Mouse (Mus musculus): ENCODE data around the gene Farp1. TPM values are rescaled to one million over a fixed set of nuclear protein-coding genes. Genes with fewer than 3 reads are reported as not detected.

Gene Farp1
- polyA plus RNA-seq, 1 experiment from 2014 or later, result 10.8 TPM

DNA sequence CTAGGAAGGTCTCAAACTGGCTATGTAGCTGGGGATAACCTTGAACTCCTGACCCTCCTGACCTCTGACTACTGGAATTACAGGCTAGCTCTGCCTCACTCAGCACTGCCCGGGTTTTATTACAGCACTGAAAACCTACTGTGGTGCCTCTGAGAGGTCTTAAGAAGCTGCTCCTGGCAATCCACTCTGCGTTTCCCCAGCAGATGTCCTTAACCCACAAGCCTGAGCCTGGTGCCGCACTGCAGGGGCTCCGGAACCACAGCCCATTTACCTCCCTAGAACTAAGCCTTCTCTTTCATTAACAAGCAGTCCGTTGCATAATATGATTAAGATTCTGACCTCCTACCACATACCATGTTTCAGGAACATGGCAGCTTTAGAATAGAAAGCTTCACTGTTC, 281.1 kb downstream of the Farp1 start:
- Histone ChIP-seq H3K27ac (peak overlapping the region; percentile 61), H3K4me3 (no peak overlapping the region), H3K4me1 (replicated peaks) (peaks cover 73% of the 10 kb centered on the region), H3K27me3 (no peaks in the 10 kb centered on the region), H3K4me2 (no peak overlapping the region), H3K9ac (no peak overlapping the region), H3K9me3 (replicated peaks) (no peaks in the 10 kb centered on the region), H3K36me3 (no peaks in the 10 kb centered on the region)
- WGBS, result 60% methylated on average over 5 of the region's 5 CpGs
- no peak for ATAC-seq (replicated peaks; ENCODE audit: insufficient number of reproducible peaks, insufficient read depth, low FRiP score, low read depth)

DNA sequence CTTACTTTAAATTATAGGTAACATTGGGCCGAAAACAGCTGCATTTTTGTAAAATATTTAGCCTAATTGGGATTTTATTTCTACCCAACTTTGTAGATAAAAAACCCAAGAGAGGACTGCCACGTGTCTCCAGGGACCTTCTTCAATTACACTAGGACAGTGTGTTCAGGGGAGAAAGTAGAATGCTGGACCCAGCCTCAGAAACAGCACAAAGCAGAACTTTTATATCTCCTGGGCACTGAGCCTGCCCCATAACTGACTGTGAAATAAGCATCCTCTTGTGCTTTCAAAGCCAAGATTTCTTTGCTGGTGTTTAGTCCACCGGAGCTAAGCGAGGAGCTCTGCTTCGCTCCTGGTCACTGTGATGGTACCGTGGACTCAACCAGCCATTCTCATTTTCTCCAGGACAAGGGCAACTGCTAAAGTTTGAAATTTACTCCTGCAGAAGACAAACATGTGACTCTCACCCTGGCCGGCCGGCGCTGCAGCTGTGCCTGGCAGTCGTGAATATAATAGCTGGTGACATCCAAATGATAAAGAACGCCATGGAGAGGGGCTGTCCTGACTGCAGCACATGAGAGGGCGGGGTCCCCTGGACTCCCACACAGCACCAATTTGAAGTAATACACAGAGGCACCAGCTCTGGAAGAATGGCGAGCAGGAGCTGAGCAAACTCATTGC, 281.8 kb downstream of the Farp1 start:
- Histone ChIP-seq H3K4me3 (no peak overlapping the region), H3K27ac (peak overlapping the region; percentile 61), H3K9ac (no peak overlapping the region; the same call in 1 of the 2 replicates), H3K36me3 (no peaks in the 10 kb centered on the region), H3K4me1 (replicated peaks) (peaks cover 71% of the 10 kb centered on the region), H3K4me2 (peak overlapping the region; percentile 25; the same call in 1 of the 2 replicates), H3K9me3 (replicated peaks) (no peaks in the 10 kb centered on the region), H3K27me3 (no peaks in the 10 kb centered on the region)
- WGBS, result 42% methylated on average over 13 of the region's 13 CpGs
- 0 out of 2 replicates have a peak, but pooled peaks have one; percentile 13 for ATAC-seq (replicated peaks; ENCODE audit: insufficient number of reproducible peaks, insufficient read depth, low FRiP score, low read depth)

DNA sequence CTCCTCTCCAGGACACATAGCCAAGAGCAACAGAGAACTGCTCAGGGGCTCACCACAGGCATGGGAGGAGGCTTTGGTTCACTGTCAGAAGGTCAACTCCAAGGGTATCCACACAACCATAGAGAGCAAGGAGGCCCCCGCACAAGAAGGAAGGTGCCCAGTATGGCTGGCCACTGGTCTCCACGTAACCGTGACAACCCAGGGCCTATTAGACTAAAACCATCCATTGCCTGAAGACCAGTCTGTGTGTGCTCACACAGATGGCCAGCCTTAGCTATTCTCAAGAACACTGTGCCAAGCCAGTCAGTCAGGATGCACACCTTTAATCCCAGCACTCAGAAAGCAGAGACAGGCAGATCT, 282.3 kb downstream of the Farp1 start:
- no peaks in the 10 kb centered on the region for H3K36me3 ChIP-seq
- peak overlapping the region; percentile 61 for H3K27ac ChIP-seq
- H3K4me2 ChIP-seq, result peak overlapping the region; percentile 25; the same call in 1 of the 2 replicates
- no peaks in the 10 kb centered on the region for H3K27me3 ChIP-seq
- H3K4me3 ChIP-seq, result no peak overlapping the region
- no peaks in the 10 kb centered on the region for H3K9me3 ChIP-seq (replicated peaks)
- ATAC-seq (replicated peaks; ENCODE audit: insufficient number of reproducible peaks, insufficient read depth, low FRiP score, low read depth), result 0 out of 2 replicates have a peak, but pooled peaks have one; percentile 1
- H3K9ac ChIP-seq, result no peak overlapping the region; the same call in 1 of the 2 replicates
- 79% methylated on average over 3 of the region's 3 CpGs for WGBS
- H3K4me1 ChIP-seq (replicated peaks), result peaks cover 71% of the 10 kb centered on the region

DNA sequence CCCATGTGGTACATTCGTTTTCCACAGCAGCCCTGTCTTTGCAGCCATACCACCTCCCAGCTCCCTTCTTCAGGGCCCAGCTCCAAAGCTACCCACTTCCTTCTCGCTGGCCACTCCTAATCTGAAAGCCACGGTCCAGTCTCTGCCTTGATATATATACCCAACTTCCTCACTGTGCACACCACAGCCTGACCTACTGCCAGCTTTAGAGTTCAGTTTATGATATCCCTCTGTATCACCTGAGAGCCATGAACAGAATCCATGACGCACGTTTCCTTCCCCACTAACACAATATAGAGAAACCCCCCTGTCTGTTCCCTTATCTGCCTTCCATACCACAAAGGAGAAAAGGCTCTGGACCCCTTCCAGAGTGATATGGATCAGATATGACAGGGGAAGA, 283.4 kb downstream of the Farp1 start:
- ATAC-seq (replicated peaks; ENCODE audit: insufficient number of reproducible peaks, insufficient read depth, low FRiP score, low read depth), result 0 out of 2 replicates have a peak, but pooled peaks have one; percentile 20
- H3K9ac ChIP-seq, result no peak overlapping the region
- H3K4me3 ChIP-seq, result no peak overlapping the region
- no peaks in the 10 kb centered on the region for H3K27me3 ChIP-seq
- H3K9me3 ChIP-seq (replicated peaks), result no peaks in the 10 kb centered on the region
- 36% methylated on average over 5 of the region's 5 CpGs for WGBS
- H3K36me3 ChIP-seq, result no peaks in the 10 kb centered on the region
- H3K4me2 ChIP-seq, result no peak overlapping the region
- H3K4me1 ChIP-seq (replicated peaks), result peaks cover 71% of the 10 kb centered on the region
- peak overlapping the region; percentile 17; the same call in 1 of the 2 replicates for H3K27ac ChIP-seq

DNA sequence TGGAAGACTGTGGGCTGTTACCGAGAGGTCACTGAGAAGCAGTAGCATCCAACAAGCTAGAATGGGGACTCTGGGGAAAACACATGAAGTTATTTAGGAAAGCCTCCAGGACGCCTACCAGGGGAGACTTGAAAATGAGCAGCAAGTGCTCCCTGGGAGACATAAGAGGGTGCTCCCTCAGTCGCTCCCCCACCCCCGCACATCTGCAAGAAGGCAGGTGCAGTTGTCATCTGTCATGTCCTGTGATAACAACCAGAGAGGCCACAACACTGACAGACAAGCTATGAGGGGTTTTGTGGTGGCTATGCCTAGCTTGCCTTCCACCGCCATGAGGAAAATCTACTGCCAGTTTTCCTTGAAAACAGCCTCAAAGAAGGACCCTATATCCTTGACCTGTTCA, 287.1 kb downstream of the Farp1 start:
- Histone ChIP-seq H3K36me3 (no peaks in the 10 kb centered on the region), H3K27ac (0 out of 2 replicates have a peak overlapping the region, but pooled peaks have one; percentile 12), H3K9me3 (replicated peaks) (no peaks in the 10 kb centered on the region), H3K4me2 (no peak overlapping the region), H3K9ac (no peak overlapping the region), H3K27me3 (no peaks in the 10 kb centered on the region), H3K4me3 (no peak overlapping the region), H3K4me1 (replicated peaks) (peaks cover 63% of the 10 kb centered on the region)
- 57% methylated on average over 5 of the region's 5 CpGs for WGBS
- no peak for ATAC-seq (replicated peaks; ENCODE audit: insufficient number of reproducible peaks, insufficient read depth, low FRiP score, low read depth)

DNA sequence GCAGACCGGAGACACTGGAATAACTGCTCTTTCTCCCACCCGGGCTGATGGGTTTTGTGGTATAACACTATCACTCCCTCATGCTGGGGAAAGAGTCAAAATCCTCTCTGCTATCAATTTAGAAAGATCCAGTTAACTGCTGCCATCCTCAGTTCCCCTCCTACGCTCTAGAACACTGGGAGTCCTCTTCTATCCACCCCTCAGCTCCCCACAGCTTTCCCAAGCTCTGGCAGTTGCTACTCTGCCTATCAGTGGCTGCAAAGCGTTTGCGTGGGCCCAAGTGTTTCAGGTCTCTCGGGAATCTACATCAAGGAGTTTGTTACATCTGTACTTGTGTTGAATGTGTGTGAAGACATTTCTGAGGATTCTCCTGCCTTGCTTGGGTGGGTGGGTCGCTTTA, 287.6 kb downstream of the Farp1 start:
- no peaks in the 10 kb centered on the region for H3K9me3 ChIP-seq (replicated peaks)
- no peak overlapping the region for H3K9ac ChIP-seq
- WGBS, result 48% methylated on average over 7 of the region's 7 CpGs
- H3K27me3 ChIP-seq, result no peaks in the 10 kb centered on the region
- no peak overlapping the region for H3K4me2 ChIP-seq
- H3K27ac ChIP-seq, result 0 out of 2 replicates have a peak overlapping the region, but pooled peaks have one; percentile 12
- no peak overlapping the region for H3K4me3 ChIP-seq
- peaks cover 65% of the 10 kb centered on the region for H3K4me1 ChIP-seq (replicated peaks)
- no peaks in the 10 kb centered on the region for H3K36me3 ChIP-seq
- ATAC-seq (replicated peaks; ENCODE audit: insufficient number of reproducible peaks, insufficient read depth, low FRiP score, low read depth), result no peak

DNA sequence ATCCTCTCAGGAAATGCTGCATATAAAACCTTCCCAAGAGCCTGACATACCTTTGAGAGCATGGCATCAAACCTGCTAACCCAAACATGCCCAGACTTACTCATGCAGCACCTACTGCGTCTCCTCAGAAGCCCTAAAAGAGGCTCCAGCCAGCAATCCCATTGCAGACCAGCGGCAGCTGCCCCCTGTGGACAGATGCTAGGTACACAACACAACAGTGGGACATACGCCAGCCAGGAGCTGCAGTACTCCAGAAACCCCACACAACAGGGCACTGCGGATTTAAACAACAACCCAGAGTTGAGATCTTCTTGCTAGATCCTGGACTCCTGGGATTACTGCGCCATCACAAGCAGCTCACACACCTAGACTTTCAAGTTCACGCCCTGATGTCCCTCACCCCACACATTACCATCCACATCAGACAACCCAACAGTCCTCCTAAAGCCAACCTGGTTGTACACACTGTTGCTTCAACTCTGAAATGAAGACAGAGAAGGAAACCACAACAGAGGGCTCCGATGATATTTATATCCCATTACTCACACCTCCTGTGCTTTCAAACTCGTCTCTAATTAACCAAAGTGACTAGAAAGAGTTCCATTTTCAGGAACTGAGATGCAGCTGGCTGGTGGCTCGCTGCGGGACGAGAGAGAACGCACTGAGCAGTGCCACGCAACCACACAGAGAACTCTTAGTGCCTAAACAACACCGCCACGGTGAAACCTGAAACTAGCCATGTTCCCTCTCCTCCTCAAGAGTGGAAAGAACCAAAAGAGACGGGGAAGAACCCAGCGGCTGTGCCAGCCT, 289.7 kb downstream of the Farp1 start:
- WGBS, result 67% methylated on average over 17 of the region's 17 CpGs
- Histone ChIP-seq H3K4me3 (no peak overlapping the region), H3K27ac (peak overlapping the region; percentile 18; the same call in 1 of the 2 replicates), H3K27me3 (no peaks in the 10 kb centered on the region), H3K36me3 (no peaks in the 10 kb centered on the region), H3K9ac (no peak overlapping the region), H3K4me1 (replicated peaks) (peaks cover 65% of the 10 kb centered on the region), H3K9me3 (replicated peaks) (no peaks in the 10 kb centered on the region), H3K4me2 (no peak overlapping the region; the same call in 1 of the 2 replicates)
- no peak; the same call in 1 of the 2 replicates for ATAC-seq (replicated peaks; ENCODE audit: insufficient number of reproducible peaks, insufficient read depth, low FRiP score, low read depth)

DNA sequence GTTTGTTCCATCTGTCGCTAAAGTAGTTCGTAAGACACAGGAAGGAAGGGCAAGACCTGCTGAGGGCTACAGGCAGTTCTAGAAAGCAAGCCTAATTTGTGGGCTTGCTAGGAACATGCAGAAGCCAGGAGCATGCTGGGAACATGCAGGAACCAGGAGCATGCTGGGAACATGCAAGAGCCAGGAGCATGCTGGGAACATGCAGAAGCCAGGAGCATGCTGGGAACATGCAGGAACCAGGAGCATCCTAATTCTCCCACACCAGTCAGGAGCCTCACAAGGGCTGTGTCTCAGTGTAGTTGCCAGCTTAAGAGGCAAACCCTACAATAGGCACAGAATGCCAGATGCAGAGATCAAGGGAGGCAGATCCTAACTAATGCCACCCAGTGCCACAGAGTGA, 291.4 kb downstream of the Farp1 start:
- no peaks in the 10 kb centered on the region for H3K9me3 ChIP-seq (replicated peaks)
- H3K27ac ChIP-seq, result no peak overlapping the region
- H3K27me3 ChIP-seq, result no peaks in the 10 kb centered on the region
- H3K4me1 ChIP-seq (replicated peaks), result peaks cover 70% of the 10 kb centered on the region
- H3K36me3 ChIP-seq, result no peaks in the 10 kb centered on the region
- H3K4me2 ChIP-seq, result no peak overlapping the region
- WGBS, result 71% methylated on average over 2 of the region's 2 CpGs
- H3K4me3 ChIP-seq, result no peak overlapping the region
- ATAC-seq (replicated peaks; ENCODE audit: insufficient number of reproducible peaks, insufficient read depth, low FRiP score, low read depth), result no peak
- H3K9ac ChIP-seq, result no peak overlapping the region

DNA sequence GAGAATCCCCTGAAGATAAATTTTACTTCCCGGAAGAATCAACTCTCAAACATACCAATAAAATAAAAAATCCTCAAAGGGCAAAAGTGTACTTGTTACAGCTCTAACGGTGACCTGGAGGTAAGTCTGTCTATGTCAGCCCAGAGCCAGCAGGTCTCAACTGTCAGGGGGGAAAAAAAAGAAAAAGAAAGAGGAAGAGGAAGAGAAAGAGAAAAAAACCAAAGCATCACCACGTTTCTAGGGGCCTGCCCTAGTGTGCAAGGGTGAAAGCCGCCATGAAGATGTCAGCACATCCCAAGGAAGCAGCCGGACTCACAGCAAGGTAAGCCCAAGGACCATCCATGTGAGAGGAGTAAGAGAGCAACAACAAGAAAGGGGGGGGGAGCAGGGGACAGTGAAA, 293.9 kb downstream of the Farp1 start:
- H3K4me3 ChIP-seq, result no peak overlapping the region
- H3K9me3 ChIP-seq (replicated peaks), result no peaks in the 10 kb centered on the region
- no peaks in the 10 kb centered on the region for H3K27me3 ChIP-seq
- 61% methylated on average over 5 of the region's 5 CpGs for WGBS
- no peak overlapping the region for H3K9ac ChIP-seq
- no peaks in the 10 kb centered on the region for H3K36me3 ChIP-seq
- no peak for ATAC-seq (replicated peaks; ENCODE audit: insufficient number of reproducible peaks, insufficient read depth, low FRiP score, low read depth)
- H3K27ac ChIP-seq, result no peak overlapping the region
- peaks cover 46% of the 10 kb centered on the region for H3K4me1 ChIP-seq (replicated peaks)
- H3K4me2 ChIP-seq, result no peak overlapping the region

DNA sequence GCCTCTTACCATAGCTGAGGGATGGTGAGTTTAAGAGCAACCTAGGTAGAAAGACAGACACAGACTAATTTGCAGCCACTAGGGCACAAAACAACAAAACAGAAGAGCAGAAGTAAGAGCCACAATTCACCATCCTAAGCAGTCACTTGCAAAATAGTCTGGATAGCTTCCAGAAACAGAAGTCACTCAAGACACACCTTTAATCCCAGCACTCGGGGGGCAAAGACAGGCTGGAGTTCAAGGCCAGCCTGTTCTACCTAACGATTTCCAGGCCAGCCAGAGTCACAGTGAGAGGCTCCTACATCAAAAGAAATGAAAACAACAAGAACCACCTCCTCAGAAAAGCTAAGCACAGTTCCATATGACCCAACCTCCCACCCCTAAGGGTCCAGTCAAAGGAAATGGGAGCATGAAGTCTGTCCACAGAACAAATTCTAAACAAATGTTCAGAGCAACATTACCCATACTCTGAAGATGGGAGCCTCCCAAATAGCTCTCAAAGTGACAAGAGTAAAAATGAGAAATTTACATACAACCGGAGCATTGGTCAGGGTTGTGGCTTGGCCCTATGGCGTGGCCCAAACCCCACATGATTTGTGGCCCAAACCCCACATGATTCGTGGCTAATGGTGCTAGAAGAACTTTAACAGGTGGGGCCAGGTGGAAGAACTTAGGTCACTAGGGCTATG, 294.5 kb downstream of the Farp1 start:
- H3K9me3 ChIP-seq (replicated peaks), result no peaks in the 10 kb centered on the region
- 62% methylated on average over 5 of the region's 5 CpGs for WGBS
- H3K4me1 ChIP-seq (replicated peaks), result peaks cover 39% of the 10 kb centered on the region
- no peak for ATAC-seq (replicated peaks; ENCODE audit: insufficient number of reproducible peaks, insufficient read depth, low FRiP score, low read depth)
- no peak overlapping the region for H3K4me2 ChIP-seq
- no peak overlapping the region for H3K9ac ChIP-seq
- no peak overlapping the region for H3K4me3 ChIP-seq
- no peaks in the 10 kb centered on the region for H3K27me3 ChIP-seq
- no peak overlapping the region for H3K27ac ChIP-seq
- 0 out of 2 replicates have a peak, but pooled peaks cover 2% of the 10 kb centered on the region for H3K36me3 ChIP-seq

DNA sequence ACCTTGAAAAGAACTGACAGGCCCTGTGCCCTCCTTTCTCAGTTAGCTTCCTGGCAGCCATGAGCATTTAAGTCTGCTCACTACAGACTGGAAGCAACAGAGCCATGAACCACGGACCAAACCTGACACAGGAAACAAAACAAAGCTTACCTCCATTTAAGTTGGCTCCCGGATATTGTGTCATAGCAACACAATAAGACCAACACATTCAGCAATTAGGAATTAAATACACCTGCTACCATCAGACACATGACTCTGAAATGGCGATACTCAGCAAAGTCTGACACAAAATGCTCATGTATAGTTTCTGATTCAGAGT, 295.0 kb downstream of the Farp1 start:
- no peaks in the 10 kb centered on the region for H3K27me3 ChIP-seq
- ATAC-seq (replicated peaks; ENCODE audit: insufficient number of reproducible peaks, insufficient read depth, low FRiP score, low read depth), result no peak
- peaks cover 34% of the 10 kb centered on the region for H3K4me1 ChIP-seq (replicated peaks)
- no peak overlapping the region for H3K9ac ChIP-seq
- no peak overlapping the region for H3K4me2 ChIP-seq
- no peak overlapping the region for H3K4me3 ChIP-seq
- H3K9me3 ChIP-seq (replicated peaks), result no peaks in the 10 kb centered on the region
- H3K36me3 ChIP-seq, result 0 out of 2 replicates have a peak, but pooled peaks cover 3% of the 10 kb centered on the region
- no peak overlapping the region for H3K27ac ChIP-seq
- 74% methylated on average over 3 of the region's 3 CpGs for WGBS

All from heart, embryonic 15.5 days (tissue).